Mouse (Mus musculus): ENCODE results near the gene Gm20458.

Gene Gm20458

GRCm38 (mm10) chr2:164537003-164537402 is 76.2 kb downstream of the Gm20458 start:
- DNase-seq (ENCODE audit: low spot score) = no peak
